Comparison of ENCODE assay signal across 8 mouse cellular contexts in genomic region chr4:148900295-148901211, GRCm38 (mm10).
DNase-seq lines count a peak whose midpoint lies in the region; ATAC-seq and TF ChIP-seq lines count a peak whose summit lies in the region.

No protein-coding gene starts in this region.

- intact Hi-C loops in gastrocnemius, adult 2 months (cut with DNase I), result loop anchor here (5.0 kb wide), 1 partner anchor 93 kb away; no protein-coding TSS in a partner anchor

- TF ChIP-seq POLR2A in spleen, adult 2 months (IDR thresholded peaks at IDR 0.05; ENCODE audit: low read depth, low read length), result no peak

- WGBS in hindbrain, embryonic 16.5 days, result under 1% methylated on average over 71 of the region's 123 CpGs
- under 1% methylated on average over 81 of the region's 123 CpGs for WGBS in limb, embryonic 13.5 days
- under 1% methylated on average over 106 of the region's 123 CpGs for WGBS in midbrain, embryonic 14.5 days
- WGBS in spleen, adult 2 months, result under 1% methylated on average over 119 of the region's 123 CpGs

- H3K4me3 ChIP-seq in gastrocnemius, adult 2 months, result peak overlapping the region; percentile 91
- H3K4me3 ChIP-seq in hindbrain, embryonic 16.5 days (ENCODE audit: low read length), result peak overlapping the region; percentile 73
- H3K4me3 ChIP-seq in limb, embryonic 13.5 days, result peak overlapping the region; percentile 65
- H3K4me3 ChIP-seq in midbrain, embryonic 14.5 days (replicated peaks; ENCODE audit: low read depth, low read length), result peak overlapping the region; percentile 64
- peak overlapping the region; percentile 78 for H3K4me3 ChIP-seq in spleen, adult 2 months (ENCODE audit: extremely low read depth, insufficient read depth, insufficient read length)

- H3K27me3 ChIP-seq in hindbrain, embryonic 16.5 days (replicated peaks; ENCODE audit: control insufficient read depth, insufficient read depth, low read length), result peaks cover 43% of the 10 kb centered on the region
- H3K27me3 ChIP-seq in limb, embryonic 13.5 days, result peaks cover 84% of the 10 kb centered on the region
- H3K27me3 ChIP-seq in midbrain, embryonic 14.5 days (ENCODE audit: control insufficient read depth, insufficient read depth, low read length), result peaks cover 80% of the 10 kb centered on the region
- H3K27me3 ChIP-seq in spleen, adult 2 months (ENCODE audit: control insufficient read depth, insufficient read depth, low read length), result no peaks in the 10 kb centered on the region

- H3K36me3 ChIP-seq in hindbrain, embryonic 16.5 days (ENCODE audit: control insufficient read depth, insufficient read depth, low read length), result no peaks in the 10 kb centered on the region
- H3K36me3 ChIP-seq in limb, embryonic 13.5 days, result no peaks in the 10 kb centered on the region
- no peaks in the 10 kb centered on the region for H3K36me3 ChIP-seq in midbrain, embryonic 14.5 days (ENCODE audit: control insufficient read depth, insufficient read depth, low read length)
- H3K36me3 ChIP-seq in spleen, adult 2 months (ENCODE audit: control insufficient read depth, insufficient read depth, low read length), result no peaks in the 10 kb centered on the region

- no peaks in the 10 kb centered on the region for H3K9me3 ChIP-seq in hindbrain, embryonic 16.5 days (ENCODE audit: control insufficient read depth, low read length)
- no peaks in the 10 kb centered on the region for H3K9me3 ChIP-seq in limb, embryonic 13.5 days
- no peaks in the 10 kb centered on the region for H3K9me3 ChIP-seq in midbrain, embryonic 14.5 days (ENCODE audit: control insufficient read depth, low read length)

- H3K9ac ChIP-seq in hindbrain, embryonic 16.5 days (ENCODE audit: low read depth, low read length), result peak overlapping the region; percentile 62
- peak overlapping the region; percentile 56; the same call in 1 of the 2 replicates for H3K9ac ChIP-seq in limb, embryonic 13.5 days
- H3K9ac ChIP-seq in midbrain, embryonic 14.5 days (replicated peaks; ENCODE audit: low read length), result peak overlapping the region; percentile 52

- peak; percentile 81 for ATAC-seq in hindbrain, embryonic 16.5 days
- peak; percentile 74 for ATAC-seq in limb, embryonic 13.5 days (ENCODE audit: low FRiP score, low read depth)
- ATAC-seq in midbrain, embryonic 14.5 days (ENCODE audit: low FRiP score, low TSS enrichment), result peak; percentile 75

- peak; percentile 76 for DNase-seq in T-cell, adult 2 months (ENCODE audit: low spot score)
- DNase-seq in cerebellum, adult 8-10 months, result peak; percentile 54
- DNase-seq in gastrocnemius, adult 2 months, result peak; percentile 91
- peak; percentile 92 for DNase-seq in midbrain, embryonic 14.5 days
- peak; percentile 78 to 82 for DNase-seq in spleen, adult 2 months (ENCODE audit: low read depth in 1 of 2, low spot score in 2 of 2)
- DNase-seq in layer of hippocampus, adult 11-12 months (ENCODE audit: low spot score), result no peak

- peak overlapping the region; percentile 100 for H3K4me2 ChIP-seq in hindbrain, embryonic 16.5 days (ENCODE audit: low read length)
- peak overlapping the region; percentile 99 for H3K4me2 ChIP-seq in limb, embryonic 13.5 days (replicated peaks)
- H3K4me2 ChIP-seq in midbrain, embryonic 14.5 days (ENCODE audit: low read length), result peak overlapping the region; percentile 98

- no peak for TF ChIP-seq CTCF in gastrocnemius, adult 2 months (IDR thresholded peaks at IDR 0.05)
- no peak for TF ChIP-seq CTCF in spleen, adult 2 months (IDR thresholded peaks at IDR 0.05; ENCODE audit: extremely low read depth, insufficient read depth, insufficient read length, insufficient replicate concordance)

- peak overlapping the region; percentile 90 for H3K27ac ChIP-seq in gastrocnemius, adult 2 months
- H3K27ac ChIP-seq in hindbrain, embryonic 16.5 days (ENCODE audit: low read depth, low read length), result peak overlapping the region; percentile 24
- no peak overlapping the region for H3K27ac ChIP-seq in limb, embryonic 13.5 days
- peak overlapping the region; percentile 26; the same call in 1 of the 2 replicates for H3K27ac ChIP-seq in midbrain, embryonic 14.5 days (replicated peaks; ENCODE audit: low read depth, low read length)
- H3K27ac ChIP-seq in spleen, adult 2 months (ENCODE audit: insufficient read depth, low read length), result no peak overlapping the region

- peaks cover 6% of the 10 kb centered on the region for H3K4me1 ChIP-seq in hindbrain, embryonic 16.5 days (ENCODE audit: control insufficient read depth, insufficient read depth, low read depth, low read length)
- H3K4me1 ChIP-seq in limb, embryonic 13.5 days, result peaks cover 17% of the 10 kb centered on the region
- H3K4me1 ChIP-seq in midbrain, embryonic 14.5 days (ENCODE audit: control insufficient read depth, insufficient read depth, low read length), result peaks cover 9% of the 10 kb centered on the region
- peaks cover 9% of the 10 kb centered on the region; the same call in 1 of the 2 replicates for H3K4me1 ChIP-seq in spleen, adult 2 months (ENCODE audit: control insufficient read depth, insufficient read depth, insufficient read length)

Comparison
In these comparisons a context has a peak if more than half of its experiments do, and no peak if none do; other contexts are left out.
1. H3K27ac ChIP-seq: peak in gastrocnemius, adult 2 months (single experiment), hindbrain, embryonic 16.5 days (single experiment) and midbrain, embryonic 14.5 days (single experiment); none in limb, embryonic 13.5 days (single experiment) and spleen, adult 2 months (single experiment).
2. Peak in every context shown above with its lines, with median percentiles within 50 percentile points of each other: H3K4me3 ChIP-seq, ATAC-seq, H3K4me2 ChIP-seq and H3K9ac ChIP-seq.